Mouse (Mus musculus): ENCODE measurements around the gene Spib. TPM values are rescaled to one million over a fixed set of nuclear protein-coding genes. Genes with fewer than 3 reads are reported as not detected.

Spib gene
- 0.08 TPM in 2 replicates for polyA plus RNA-seq (2012)

- TF ChIP-seq GATA1 (IDR thresholded peaks at IDR 0.05; ENCODE audit: low read length) (no peak), TAL1 (IDR thresholded peaks at IDR 0.05; ENCODE audit: low read length) (no peak)
- H3K27me3 ChIP-seq (ENCODE audit: control insufficient read depth): peaks cover 15% of the 10 kb centered on the region
- H3K4me1 ChIP-seq (ENCODE audit: control insufficient read depth): peaks cover 31% of the 10 kb centered on the region
- no peaks in the 10 kb centered on the region for H3K9me3 ChIP-seq (ENCODE audit: control insufficient read depth, low read length)
- no peak within 1 kb of the TSS for H3K4me3 ChIP-seq (replicated peaks)
- peaks cover 54% of the 10 kb centered on the region for H3K36me3 ChIP-seq (ENCODE audit: control insufficient read depth)
Observed at GRCm38 (mm10) chr7:44531946-44532732, at the start of gene Spib. Gene Spib, minus strand, starts transcription at chr7:44532071.

DNA sequence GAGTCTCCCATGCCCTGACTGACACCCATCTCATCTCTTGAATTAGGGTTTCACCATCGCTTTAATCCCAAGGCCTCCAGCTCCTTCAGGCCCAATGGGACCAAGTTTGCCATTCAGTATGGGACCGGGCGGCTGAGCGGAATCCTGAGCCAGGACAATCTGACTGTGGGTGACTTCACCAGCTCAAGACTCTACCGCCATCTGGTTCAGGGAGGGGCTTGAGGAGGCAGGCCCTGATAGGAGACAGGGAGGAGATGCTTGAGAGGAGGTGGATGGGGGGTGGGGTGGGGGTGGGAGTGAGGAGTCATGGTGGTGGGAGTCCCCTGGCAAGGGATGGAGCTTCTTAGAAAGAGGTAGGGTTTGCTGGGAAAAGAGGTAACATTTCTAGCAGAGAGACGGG is 49.8 kb upstream of the Spib start:
- Histone ChIP-seq H3K4me3 (replicated peaks) (no peak overlapping the region), H3K9me3 (ENCODE audit: control insufficient read depth, low read length) (0 out of 2 replicates have a peak, but pooled peaks cover 2% of the 10 kb centered on the region), H3K36me3 (ENCODE audit: control insufficient read depth) (no peaks in the 10 kb centered on the region), H3K27me3 (ENCODE audit: control insufficient read depth) (peaks cover 46% of the 10 kb centered on the region), H3K4me1 (ENCODE audit: control insufficient read depth) (peaks cover 4% of the 10 kb centered on the region; the same call in 1 of the 2 replicates)
- TF ChIP-seq TAL1 (IDR thresholded peaks at IDR 0.05; ENCODE audit: low read length) (no peak), GATA1 (IDR thresholded peaks at IDR 0.05; ENCODE audit: low read length) (no peak)

- Histone ChIP-seq H3K36me3 (ENCODE audit: control insufficient read depth) (no peaks in the 10 kb centered on the region), H3K9me3 (ENCODE audit: control insufficient read depth, low read length) (0 out of 2 replicates have a peak, but pooled peaks cover 2% of the 10 kb centered on the region), H3K4me3 (replicated peaks) (no peak overlapping the region), H3K27me3 (ENCODE audit: control insufficient read depth) (peaks cover 6% of the 10 kb centered on the region), H3K4me1 (ENCODE audit: control insufficient read depth) (peaks cover 2% of the 10 kb centered on the region; the same call in 1 of the 2 replicates)
- TF ChIP-seq GATA1 (IDR thresholded peaks at IDR 0.05; ENCODE audit: low read length) (no peak), TAL1 (IDR thresholded peaks at IDR 0.05; ENCODE audit: low read length) (no peak)
Observed at GRCm38 (mm10) chr7:44576333-44576844, 44.5 kb upstream of the Spib start.

- no peaks in the 10 kb centered on the region for H3K4me1 ChIP-seq (ENCODE audit: control insufficient read depth)
- no peak for TF ChIP-seq GATA1 (IDR thresholded peaks at IDR 0.05; ENCODE audit: low read length)
- H3K36me3 ChIP-seq (ENCODE audit: control insufficient read depth): no peaks in the 10 kb centered on the region
- H3K4me3 ChIP-seq (replicated peaks): no peak overlapping the region
- peaks cover 5% of the 10 kb centered on the region for H3K27me3 ChIP-seq (ENCODE audit: control insufficient read depth)
- no peaks in the 10 kb centered on the region for H3K9me3 ChIP-seq (ENCODE audit: control insufficient read depth, low read length)
Observed at GRCm38 (mm10) chr7:44572956-44573484, 41.1 kb upstream of the Spib start.

DNA sequence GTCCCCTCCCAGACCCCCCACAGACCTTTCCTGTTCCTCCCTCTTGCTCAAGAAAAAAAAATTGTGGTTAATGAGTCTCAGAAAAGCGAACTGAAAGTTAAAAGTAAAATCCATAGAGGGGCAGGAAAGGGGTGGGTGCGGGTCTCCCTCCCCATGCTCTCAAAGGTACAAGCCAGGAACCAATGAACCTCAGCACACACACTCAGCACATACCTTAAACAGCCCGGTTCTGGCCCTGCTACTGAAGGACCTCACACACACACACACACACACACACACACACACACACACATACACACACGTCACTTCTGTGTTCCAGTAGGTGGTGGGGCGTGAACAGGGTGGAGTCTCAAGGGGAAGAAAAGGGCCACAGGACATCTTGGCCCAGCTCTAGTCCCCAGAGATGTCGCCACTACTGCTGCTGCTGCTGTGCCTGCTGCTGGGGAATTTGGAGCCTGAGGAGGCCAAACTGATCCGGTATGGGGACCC is 40.4 kb upstream of the Spib start, which contains the start of gene Napsa:
Gene Napsa (plus strand): TSS at position 168 of the 489 bp plus-strand sequence.
- Histone ChIP-seq H3K9me3 (ENCODE audit: control insufficient read depth, low read length) (no peaks in the 10 kb centered on the region), H3K36me3 (ENCODE audit: control insufficient read depth) (no peaks in the 10 kb centered on the region), H3K27me3 (ENCODE audit: control insufficient read depth) (peaks cover 5% of the 10 kb centered on the region), H3K4me1 (ENCODE audit: control insufficient read depth) (no peaks in the 10 kb centered on the region), H3K4me3 (replicated peaks) (no peak within 1 kb of the TSS)
- TF ChIP-seq GATA1 (IDR thresholded peaks at IDR 0.05; ENCODE audit: low read length) (no peak), TAL1 (IDR thresholded peaks at IDR 0.05; ENCODE audit: low read length) (no peak)

DNA sequence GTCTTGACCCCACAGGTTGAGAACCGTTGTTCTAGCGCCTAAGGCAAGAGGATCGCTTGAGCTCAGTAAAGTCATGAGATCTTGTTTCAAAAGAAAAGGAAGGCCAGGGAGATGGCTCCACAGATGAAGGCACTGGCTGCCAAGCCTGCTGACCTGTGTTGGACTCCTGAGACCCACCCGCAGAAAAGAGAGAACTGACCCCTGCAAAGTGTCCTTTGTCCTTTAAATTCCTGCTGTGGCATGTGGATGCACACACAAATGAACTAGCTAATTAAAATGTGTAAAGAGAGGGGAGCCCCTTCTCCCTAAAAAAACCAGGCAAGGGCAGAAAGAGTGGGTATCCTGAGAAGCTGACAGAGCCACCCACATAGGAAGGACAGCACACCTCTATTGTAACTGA is 39.9 kb upstream of the Spib start:
- no peaks in the 10 kb centered on the region for H3K9me3 ChIP-seq (ENCODE audit: control insufficient read depth, low read length)
- TF ChIP-seq TAL1 (IDR thresholded peaks at IDR 0.05; ENCODE audit: low read length) (no peak), GATA1 (IDR thresholded peaks at IDR 0.05; ENCODE audit: low read length) (no peak)
- H3K4me1 ChIP-seq (ENCODE audit: control insufficient read depth): no peaks in the 10 kb centered on the region
- no peak overlapping the region for H3K4me3 ChIP-seq (replicated peaks)
- peaks cover 5% of the 10 kb centered on the region for H3K27me3 ChIP-seq (ENCODE audit: control insufficient read depth)
- no peaks in the 10 kb centered on the region for H3K36me3 ChIP-seq (ENCODE audit: control insufficient read depth)

- no peaks in the 10 kb centered on the region for H3K9me3 ChIP-seq (ENCODE audit: control insufficient read depth, low read length)
- peaks cover 5% of the 10 kb centered on the region for H3K27me3 ChIP-seq (ENCODE audit: control insufficient read depth)
- no peaks in the 10 kb centered on the region for H3K36me3 ChIP-seq (ENCODE audit: control insufficient read depth)
- H3K4me3 ChIP-seq (replicated peaks): no peak overlapping the region
- TF ChIP-seq GATA1 (IDR thresholded peaks at IDR 0.05; ENCODE audit: low read length) (no peak), TAL1 (IDR thresholded peaks at IDR 0.05; ENCODE audit: low read length) (no peak)
- H3K4me1 ChIP-seq (ENCODE audit: control insufficient read depth): no peaks in the 10 kb centered on the region
Observed at GRCm38 (mm10) chr7:44570989-44571388, 39.1 kb upstream of the Spib start.

DNA sequence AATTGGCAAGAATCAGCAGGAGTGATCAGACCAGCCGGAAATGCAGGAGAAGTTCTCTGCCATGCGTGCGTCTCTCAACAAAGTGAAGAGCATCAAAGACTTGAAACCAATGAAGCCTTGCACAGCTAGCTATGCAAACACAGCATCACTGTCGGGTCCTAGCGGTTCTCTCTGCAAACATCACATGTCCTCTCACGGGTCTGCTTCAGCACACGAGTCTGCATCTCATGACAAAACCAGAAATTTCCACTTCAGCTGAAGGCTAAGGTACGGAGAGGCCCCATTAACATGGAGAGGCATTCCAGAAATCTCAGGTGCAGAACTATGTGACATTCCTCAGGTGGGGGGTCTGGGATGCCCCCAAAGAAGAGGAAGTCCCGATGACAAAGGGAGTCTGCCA is 36.9 kb upstream of the Spib start:
- no peak for TF ChIP-seq GATA1 (IDR thresholded peaks at IDR 0.05; ENCODE audit: low read length)
- TF ChIP-seq TAL1 (IDR thresholded peaks at IDR 0.05; ENCODE audit: low read length): no peak
- no peaks in the 10 kb centered on the region for H3K36me3 ChIP-seq (ENCODE audit: control insufficient read depth)
- no peaks in the 10 kb centered on the region for H3K9me3 ChIP-seq (ENCODE audit: control insufficient read depth, low read length)
- no peak overlapping the region for H3K4me3 ChIP-seq (replicated peaks)
- H3K27me3 ChIP-seq (ENCODE audit: control insufficient read depth): peaks cover 7% of the 10 kb centered on the region
- no peaks in the 10 kb centered on the region for H3K4me1 ChIP-seq (ENCODE audit: control insufficient read depth)

DNA sequence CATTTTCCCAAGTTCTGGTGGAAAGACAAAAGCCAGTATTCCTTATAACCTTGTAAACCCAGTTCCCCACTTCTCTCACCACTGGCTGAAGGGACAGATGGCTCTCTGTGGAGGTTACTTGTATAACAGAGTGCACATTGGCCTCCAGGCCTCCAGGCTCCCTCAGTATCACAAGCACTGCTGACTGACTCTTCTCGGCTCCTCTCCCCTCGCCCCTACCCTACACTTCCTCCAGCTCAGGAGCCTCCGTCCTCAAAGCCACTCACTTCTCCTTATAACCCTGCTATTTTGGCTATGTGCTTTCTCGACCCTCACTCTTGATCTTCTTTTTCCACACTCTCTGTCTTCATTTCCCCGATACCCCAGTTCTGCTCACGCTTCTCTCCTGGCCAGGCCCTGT is 33.5 kb upstream of the Spib start:
- TF ChIP-seq TAL1 (IDR thresholded peaks at IDR 0.05; ENCODE audit: low read length): no peak
- no peak for TF ChIP-seq GATA1 (IDR thresholded peaks at IDR 0.05; ENCODE audit: low read length)
- Histone ChIP-seq H3K4me1 (ENCODE audit: control insufficient read depth) (no peaks in the 10 kb centered on the region), H3K9me3 (ENCODE audit: control insufficient read depth, low read length) (no peaks in the 10 kb centered on the region), H3K36me3 (ENCODE audit: control insufficient read depth) (no peaks in the 10 kb centered on the region), H3K27me3 (ENCODE audit: control insufficient read depth) (peaks cover 3% of the 10 kb centered on the region; the same call in 1 of the 2 replicates), H3K4me3 (replicated peaks) (no peak overlapping the region)
